ENCODE assay signal across 4 mouse cellular contexts in the genomic region with DNA sequence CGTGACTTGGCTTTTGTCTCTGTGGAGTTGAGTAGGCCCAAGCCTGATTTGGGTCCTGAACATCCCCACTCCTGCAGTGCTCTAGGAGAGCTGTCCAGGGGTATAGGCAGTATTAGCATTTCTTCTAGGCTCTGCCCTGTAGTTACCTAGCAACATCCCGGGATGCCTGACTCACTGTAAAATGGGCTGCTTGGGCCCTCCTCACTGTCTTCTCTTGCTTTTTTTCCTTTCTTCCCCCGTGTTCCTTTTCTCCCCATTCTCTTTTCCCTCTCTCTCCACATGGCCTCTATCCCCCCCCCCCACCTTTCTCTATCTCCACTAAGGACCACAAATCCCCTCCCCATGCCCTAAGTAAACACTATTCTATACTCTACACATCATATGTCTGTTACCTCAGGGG. TPM values are rescaled to one million over a fixed set of nuclear protein-coding genes. Genes with fewer than 3 reads are reported as not detected.
"Had no signal": no experiment of that assay in that cellular context is flagged by ENCODE, and none has a peak within 500 bp of the region (broad histone marks: within the 10 kb centered on the region; RNA-seq: fewer than 3 reads in every experiment).

No protein-coding gene starts in this region.

RNA-seq across cellular contexts. Expression of a gene that starts 2.5 kb away (rescaled TPM):
- total RNA-seq: monocyte, adult 5-6 weeks had no signal
- polyA plus RNA-seq: macrophage had no signal

RNA-seq across cellular contexts. Expression of a gene that starts 53.3 kb away (rescaled TPM):
- polyA plus RNA-seq: midbrain, embryonic 11.5 days; neural tube, embryonic 12.5 days had no signal
